ENCODE assay signal across 28 mouse cellular contexts in genomic region chr9:10384455-10384854, GRCm38 (mm10).
"Had no signal": no experiment of that assay in that cellular context is flagged by ENCODE, and none has a peak within 500 bp of the region (broad histone marks: within the 10 kb centered on the region; RNA-seq: fewer than 3 reads in every experiment).

No protein-coding gene starts in this region.

- H3K27me3 ChIP-seq: limb, embryonic 12.5 days; limb, embryonic 13.5 days; limb, embryonic 15.5 days; liver, embryonic 12.5 days; liver, embryonic 13.5 days; liver, embryonic 15.5 days; lung, embryonic 15.5 days; megakaryocyte, embryonic 14.5 days; midbrain, embryonic 12.5 days; midbrain, embryonic 13.5 days; midbrain, embryonic 15.5 days; neural tube, embryonic 12.5 days had no signal

- H3K27ac ChIP-seq: limb, embryonic 10.5 days; limb, embryonic 12.5 days; limb, embryonic 13.5 days; limb, embryonic 15.5 days; liver, embryonic 12.5 days; liver, embryonic 13.5 days; liver, embryonic 14.5 days; liver, embryonic 15.5 days; lung, embryonic 15.5 days; macrophage; midbrain, embryonic 10.5 days; midbrain, embryonic 12.5 days; midbrain, embryonic 13.5 days; midbrain, embryonic 15.5 days; neural tube, embryonic 12.5 days had no signal

- DNase-seq: left cerebral cortex, postnatal 4 days; liver; liver, embryonic 13.5 days; liver, postnatal 0 days; lung, adult 18-20 months; lung, adult 2 months; lung, embryonic 14.5 days; lung, postnatal 10 days; lung, postnatal 14 days; lung, postnatal 36 days; lung, postnatal 4 days; midbrain, embryonic 14.5 days had no signal

- H3K36me3 ChIP-seq: limb, embryonic 10.5 days; limb, embryonic 12.5 days; limb, embryonic 13.5 days; limb, embryonic 15.5 days; liver, embryonic 12.5 days; liver, embryonic 13.5 days; liver, embryonic 15.5 days; lung, embryonic 15.5 days; midbrain, embryonic 10.5 days; midbrain, embryonic 12.5 days; midbrain, embryonic 13.5 days; midbrain, embryonic 15.5 days; neural tube, embryonic 12.5 days had no signal

- H3K9me3 ChIP-seq: limb, embryonic 10.5 days; limb, embryonic 12.5 days; limb, embryonic 13.5 days; limb, embryonic 15.5 days; liver, embryonic 12.5 days; liver, embryonic 13.5 days; liver, embryonic 15.5 days; lung, embryonic 15.5 days; megakaryocyte, embryonic 14.5 days; midbrain, embryonic 10.5 days; midbrain, embryonic 12.5 days; midbrain, embryonic 13.5 days; midbrain, embryonic 15.5 days; neural tube, embryonic 12.5 days had no signal

- H3K4me1 ChIP-seq: limb, embryonic 10.5 days; limb, embryonic 12.5 days; limb, embryonic 13.5 days; limb, embryonic 15.5 days; liver, embryonic 12.5 days; liver, embryonic 13.5 days; liver, embryonic 15.5 days; lung, embryonic 15.5 days; megakaryocyte, embryonic 14.5 days; midbrain, embryonic 10.5 days; midbrain, embryonic 12.5 days; midbrain, embryonic 13.5 days; midbrain, embryonic 15.5 days; neural tube, embryonic 12.5 days had no signal

- H3K9ac ChIP-seq: limb, embryonic 12.5 days; limb, embryonic 13.5 days; limb, embryonic 15.5 days; liver, embryonic 12.5 days; liver, embryonic 13.5 days; liver, embryonic 14.5 days; liver, embryonic 15.5 days; liver, postnatal 0 days; lung, embryonic 14.5 days; lung, embryonic 15.5 days; midbrain, embryonic 12.5 days; midbrain, embryonic 13.5 days; midbrain, embryonic 15.5 days; neural tube, embryonic 12.5 days had no signal

- H3K4me3 ChIP-seq: limb, embryonic 10.5 days; limb, embryonic 12.5 days; limb, embryonic 13.5 days; limb, embryonic 15.5 days; liver, embryonic 12.5 days; liver, embryonic 13.5 days; liver, embryonic 15.5 days; lung, embryonic 15.5 days; megakaryocyte, embryonic 14.5 days; midbrain, embryonic 10.5 days; midbrain, embryonic 12.5 days; midbrain, embryonic 13.5 days; midbrain, embryonic 15.5 days; myocyte; neural tube, embryonic 12.5 days had no signal
